Mouse (Mus musculus) heart, embryonic 12.5 days (tissue): ENCODE results near the gene Nrxn1. TPM values are rescaled to one million over a fixed set of nuclear protein-coding genes. Genes with fewer than 3 reads are reported as not detected.

Experiments used
- ATAC-seq: fragments of 200-750 bp; cut with Nextera tagmentation; 2 replicates; pipeline ENCODE4 v1.8.0; 2017; ENCODE audit warnings: moderate TSS enrichment, moderate library complexity; ENCODE audit not compliant: insufficient number of reproducible peaks, low FRiP score
- H3K27ac ChIP-seq: fragments of 300-500 bp; sonication (generic); 2 replicates; pipeline ENCODE4 v1.5.1; 2016; ENCODE audit warnings: mild to moderate bottlenecking, moderate library complexity; ENCODE audit not compliant: poor library complexity, severe bottlenecking
- H3K27me3 ChIP-seq: fragments of 300-500 bp; sonication (generic); replicated peaks from 2 replicates; pipeline ENCODE4 v1.6.1; 2016; ENCODE audit warnings: mild to moderate bottlenecking, moderate library complexity
- H3K36me3 ChIP-seq: fragments of 300-500 bp; sonication (generic); 2 replicates; pipeline ENCODE4 v1.6.1; 2016; ENCODE audit warnings: mild to moderate bottlenecking, moderate library complexity
- H3K4me1 ChIP-seq: fragments of 300-500 bp; sonication (generic); replicated peaks from 2 replicates; pipeline ENCODE4 v1.6.1; 2016; ENCODE audit warnings: mild to moderate bottlenecking
- H3K4me2 ChIP-seq: fragments of 300-500 bp; sonication (generic); 2 replicates; pipeline ENCODE4 v1.6.1; 2016; ENCODE audit warnings: mild to moderate bottlenecking, moderate library complexity
- H3K4me3 ChIP-seq: fragments of 300-500 bp; sonication (generic); 2 replicates; pipeline ENCODE4 v1.5.1; 2016; ENCODE audit warnings: mild to moderate bottlenecking
- H3K9ac ChIP-seq: fragments of 300-500 bp; sonication (generic); 2 replicates; pipeline ENCODE4 v1.6.1; 2016; ENCODE audit warnings: mild to moderate bottlenecking, moderate library complexity
- H3K9me3 ChIP-seq: fragments of 300-500 bp; sonication (generic); replicated peaks from 2 replicates; pipeline ENCODE4 v1.6.1; 2016; ENCODE audit warnings: mild to moderate bottlenecking, moderate library complexity
- WGBS: fragments of 180-500 bp; shearing (Covaris S2); methylation state at CpG from one replicate; pipeline ENCODE4 v1.1.7; 2016; 5-methylcytosine and 5-hydroxymethylcytosine counted together
- polyA plus RNA-seq: library from polyadenylated mRNA; unstranded; fragments of >200 nt; fragmentation: Nextera tagmentation; extraction: Ambion mirVana; gene quantifications from 2 replicates; pipeline ENCODE4 v1.2.1, GENCODE M21; 2016

Gene Nrxn1
- polyA plus RNA-seq, 1 experiment from 2014 or later = 1.6 TPM

- ATAC-seq = no peak
- H3K4me1 ChIP-seq = no peaks in the 10 kb centered on the region
- no peaks in the 10 kb centered on the region for H3K9me3 ChIP-seq
- H3K27ac ChIP-seq = no peak overlapping the region
- H3K4me3 ChIP-seq = no peak overlapping the region
- H3K27me3 ChIP-seq = no peaks in the 10 kb centered on the region
- no peak overlapping the region for H3K4me2 ChIP-seq
- H3K9ac ChIP-seq = no peak overlapping the region
- no peaks in the 10 kb centered on the region for H3K36me3 ChIP-seq
These were observed 285.7 kb downstream of the Nrxn1 start for GRCm38 (mm10) chr17:90807199-90807598.

GRCm38 (mm10) chr17:90798689-90799088, 294.2 kb downstream of the Nrxn1 start:
- Histone ChIP-seq H3K36me3 (no peaks in the 10 kb centered on the region), H3K27ac (no peak overlapping the region), H3K4me1 (no peaks in the 10 kb centered on the region), H3K9me3 (no peaks in the 10 kb centered on the region), H3K4me2 (no peak overlapping the region), H3K27me3 (no peaks in the 10 kb centered on the region), H3K4me3 (no peak overlapping the region), H3K9ac (no peak overlapping the region)
- ATAC-seq = no peak
- WGBS = 61% methylated on average over 2 of the region's 2 CpGs

GRCm38 (mm10) chr17:90797659-90798288, 295.1 kb downstream of the Nrxn1 start:
- ATAC-seq = no peak
- no peak overlapping the region for H3K4me2 ChIP-seq
- H3K4me3 ChIP-seq = no peak overlapping the region
- no peaks in the 10 kb centered on the region for H3K27me3 ChIP-seq
- H3K36me3 ChIP-seq = no peaks in the 10 kb centered on the region
- no peaks in the 10 kb centered on the region for H3K9me3 ChIP-seq
- no peak overlapping the region for H3K27ac ChIP-seq
- H3K9ac ChIP-seq = no peak overlapping the region
- no peaks in the 10 kb centered on the region for H3K4me1 ChIP-seq
- 72% methylated on average over 2 of the region's 2 CpGs for WGBS

- H3K4me1 ChIP-seq = no peaks in the 10 kb centered on the region
- 70% methylated on average over 2 of the region's 2 CpGs for WGBS
- no peaks in the 10 kb centered on the region for H3K9me3 ChIP-seq
- H3K4me3 ChIP-seq = no peak overlapping the region
- no peak overlapping the region for H3K4me2 ChIP-seq
- no peak for ATAC-seq
- no peaks in the 10 kb centered on the region for H3K36me3 ChIP-seq
- H3K27ac ChIP-seq = no peak overlapping the region
- no peak overlapping the region for H3K9ac ChIP-seq
- no peaks in the 10 kb centered on the region for H3K27me3 ChIP-seq
These were observed 295.9 kb downstream of the Nrxn1 start for GRCm38 (mm10) chr17:90796974-90797373.

- H3K4me3 ChIP-seq = no peak overlapping the region
These were observed 304.3 kb downstream of the Nrxn1 start for GRCm38 (mm10) chr17:90788491-90789127.

GRCm38 (mm10) chr17:90788040-90788439, 304.8 kb downstream of the Nrxn1 start:
- ATAC-seq = no peak

More at GRCm38 (mm10) chr17:90788491-90789127, 304.3 kb downstream of the Nrxn1 start:
- Histone ChIP-seq H3K4me2 (no peak overlapping the region), H3K9me3 (no peaks in the 10 kb centered on the region), H3K27me3 (no peaks in the 10 kb centered on the region), H3K4me1 (no peaks in the 10 kb centered on the region), H3K36me3 (no peaks in the 10 kb centered on the region), H3K27ac (no peak overlapping the region), H3K9ac (no peak overlapping the region)
- no peak for ATAC-seq
- whole genome bisulfite sequencing = 80% methylated on average over 3 of the region's 3 CpGs

GRCm38 (mm10) chr17:90787121-90787788, 305.6 kb downstream of the Nrxn1 start:
- ATAC-seq = no peak

More at GRCm38 (mm10) chr17:90788040-90788439, 304.8 kb downstream of the Nrxn1 start:
- Histone ChIP-seq H3K36me3 (no peaks in the 10 kb centered on the region), H3K4me2 (no peak overlapping the region), H3K27ac (no peak overlapping the region), H3K4me1 (no peaks in the 10 kb centered on the region), H3K27me3 (no peaks in the 10 kb centered on the region), H3K9me3 (no peaks in the 10 kb centered on the region), H3K9ac (no peak overlapping the region), H3K4me3 (no peak overlapping the region)
- 53% methylated on average over 1 of the region's 1 CpGs for WGBS

GRCm38 (mm10) chr17:90780481-90780880, 312.4 kb downstream of the Nrxn1 start:
- no peak overlapping the region for H3K4me3 ChIP-seq
- H3K27ac ChIP-seq = no peak overlapping the region
- no peaks in the 10 kb centered on the region for H3K4me1 ChIP-seq
- no peak overlapping the region for H3K9ac ChIP-seq
- H3K27me3 ChIP-seq = no peaks in the 10 kb centered on the region
- no peaks in the 10 kb centered on the region for H3K9me3 ChIP-seq
- 83% methylated on average over 1 of the region's 1 CpGs for WGBS
- ATAC-seq = no peak
- H3K4me2 ChIP-seq = no peak overlapping the region
- H3K36me3 ChIP-seq = no peaks in the 10 kb centered on the region

More at GRCm38 (mm10) chr17:90787121-90787788, 305.6 kb downstream of the Nrxn1 start:
- Histone ChIP-seq H3K9me3 (no peaks in the 10 kb centered on the region), H3K4me2 (no peak overlapping the region), H3K4me3 (no peak overlapping the region), H3K36me3 (no peaks in the 10 kb centered on the region), H3K27ac (no peak overlapping the region), H3K4me1 (no peaks in the 10 kb centered on the region), H3K9ac (no peak overlapping the region), H3K27me3 (no peaks in the 10 kb centered on the region)
- WGBS = 61% methylated on average over 5 of the region's 5 CpGs

GRCm38 (mm10) chr17:90775397-90775796, 317.5 kb downstream of the Nrxn1 start:
- H3K9me3 ChIP-seq = no peaks in the 10 kb centered on the region
- no peak overlapping the region for H3K9ac ChIP-seq
- H3K4me3 ChIP-seq = no peak overlapping the region
- WGBS = 76% methylated on average over 3 of the region's 3 CpGs
- H3K4me2 ChIP-seq = no peak overlapping the region
- H3K4me1 ChIP-seq = no peaks in the 10 kb centered on the region
- H3K27me3 ChIP-seq = no peaks in the 10 kb centered on the region
- H3K36me3 ChIP-seq = no peaks in the 10 kb centered on the region
- ATAC-seq = no peak
- no peak overlapping the region for H3K27ac ChIP-seq

GRCm38 (mm10) chr17:90773233-90773632, 319.6 kb downstream of the Nrxn1 start:
- no peak overlapping the region for H3K4me3 ChIP-seq
- H3K9ac ChIP-seq = no peak overlapping the region
- no peak for ATAC-seq
- no peak overlapping the region for H3K27ac ChIP-seq
- H3K27me3 ChIP-seq = no peaks in the 10 kb centered on the region
- 72% methylated on average over 3 of the region's 3 CpGs for WGBS
- H3K36me3 ChIP-seq = no peaks in the 10 kb centered on the region
- no peak overlapping the region for H3K4me2 ChIP-seq
- H3K4me1 ChIP-seq = no peaks in the 10 kb centered on the region
- no peaks in the 10 kb centered on the region for H3K9me3 ChIP-seq

GRCm38 (mm10) chr17:90768216-90768615, 324.7 kb downstream of the Nrxn1 start:
- no peak overlapping the region for H3K4me3 ChIP-seq
- no peak for ATAC-seq
- 48% methylated on average over 1 of the region's 1 CpGs for WGBS
- H3K4me2 ChIP-seq = no peak overlapping the region
- no peak overlapping the region for H3K9ac ChIP-seq
- H3K27ac ChIP-seq = no peak overlapping the region
- H3K9me3 ChIP-seq = no peaks in the 10 kb centered on the region
- H3K27me3 ChIP-seq = no peaks in the 10 kb centered on the region
- H3K36me3 ChIP-seq = no peaks in the 10 kb centered on the region
- no peaks in the 10 kb centered on the region for H3K4me1 ChIP-seq
